8 mouse cellular contexts compared by ENCODE assay signal in genomic region chr9:3334962-3335767, GRCm38 (mm10). TPM values are rescaled to one million over a fixed set of nuclear protein-coding genes. Genes with fewer than 3 reads are reported as not detected.
DNase-seq lines count a peak whose midpoint lies in the region; ATAC-seq and TF ChIP-seq lines count a peak whose summit lies in the region.

Alkbh8 (plus strand) TSS chr9:3335140.

- peak; percentile 8 for TF ChIP-seq CTCF in Patski (IDR thresholded peaks at IDR 0.05)

- POLR2A ChIA-PET in Patski (lab: Charles Lee): no interaction called here

- no peaks in the 10 kb centered on the region for H3K9me3 ChIP-seq in hindbrain, embryonic 14.5 days (ENCODE audit: control insufficient read depth, low read length)

- ATAC-seq in Patski: peak; percentile 99
- peak; percentile 97 for ATAC-seq in hindbrain, embryonic 14.5 days (ENCODE audit: low FRiP score)

- peaks cover 9% of the 10 kb centered on the region for H3K4me1 ChIP-seq in hindbrain, embryonic 14.5 days (replicated peaks; ENCODE audit: control insufficient read depth, insufficient read depth, low read length)

- peaks cover 14% of the 10 kb centered on the region for H3K36me3 ChIP-seq in hindbrain, embryonic 14.5 days (replicated peaks; ENCODE audit: control insufficient read depth, insufficient read depth)

- DNase-seq in Patski (ENCODE audit: low read depth, low spot score): peak; percentile 55
- peak; percentile 79 to 85 for DNase-seq in cerebellum, postnatal 25 days
- DNase-seq in frontal cortex, postnatal 25 days (ENCODE audit: low spot score in 2 of 2): peak; percentile 64 to 74
- peak; percentile 88 for DNase-seq in hindbrain, embryonic 14.5 days (ENCODE audit: low spot score)
- DNase-seq in layer of hippocampus, postnatal 36 days: peak; percentile 79 to 84
- DNase-seq in lung, postnatal 36 days: peak; percentile 87
- peak; percentile 92 for DNase-seq in retina, postnatal 1 day
- DNase-seq in urinary bladder, adult 18-20 months (ENCODE audit: low spot score in 2 of 2): peak; percentile 56 to 73

- H3K4me2 ChIP-seq in hindbrain, embryonic 14.5 days (replicated peaks): peak within 1 kb of the TSS; percentile 64

- peak within 1 kb of the TSS; percentile 68 for H3K4me3 ChIP-seq in hindbrain, embryonic 14.5 days (replicated peaks; ENCODE audit: low read length)

- H3K27ac ChIP-seq in hindbrain, embryonic 14.5 days: peak within 1 kb of the TSS; percentile 67

- in situ Hi-C loops in Patski (cut with MboI; ENCODE audit: low pct_unique_long_range_greater_than_20kb): no loop called here

- CTCF ChIA-PET in Patski (lab: Charles Lee): interaction anchor here (1.0 to 1.3 kb wide), 2 partner anchors 9 to 23 kb away, joined by 3 read pairs; no protein-coding TSS in a partner anchor

- 2% methylated on average over 20 of the region's 20 CpGs for WGBS in hindbrain, embryonic 14.5 days

- H3K27me3 ChIP-seq in Patski: no peaks in the 10 kb centered on the region
- H3K27me3 ChIP-seq in hindbrain, embryonic 14.5 days (ENCODE audit: control insufficient read depth, insufficient read depth, low read length): no peaks in the 10 kb centered on the region

- H3K9ac ChIP-seq in hindbrain, embryonic 14.5 days: peak within 1 kb of the TSS; percentile 86

RNA-seq across cellular contexts. Expression of gene Alkbh8, which starts in this region (rescaled TPM):
- polyA plus RNA-seq in Patski (2021): 17.8 TPM
- polyA plus RNA-seq in hindbrain, embryonic 14.5 days (2014; fragmentation: Nextera tagmentation; extraction: Ambion mirVana): 61.6 and 63.6 TPM in 2 replicates
- total RNA-seq in layer of hippocampus, postnatal 36 days (2021): 10 to 100 TPM; 43.1 to 46.3 TPM

Comparison
In these comparisons a context has a peak if more than half of its experiments do, and no peak if none do; other contexts are left out.
1. Peak in every context shown above with its lines: DNase-seq, ATAC-seq, H3K4me3 ChIP-seq and H3K27ac ChIP-seq.